Mouse (Mus musculus) heart, postnatal 4 days (tissue): ENCODE measurements at regions not wholly inside any gene's neighbourhood (a gene's known extent, or its start where the extent isn't known, plus 50 kb on each side); places are given as distances from the start of the nearest gene placed in this dataset.

Experiments used
- DNase-seq: peaks from one replicate; pipeline ENCODE4 v3.0.0; 2021

GRCm38 (mm10) chr1:167163486-167163885 lies 121.6 kb downstream of the Uck2 start:
- peak; percentile 27 for DNase-seq

- no peak for DNase-seq
These were observed 122.6 kb downstream of the Uck2 start for GRCm38 (mm10) chr1:167162495-167162894.

GRCm38 (mm10) chr1:167159536-167159935 lies 125.6 kb downstream of the Uck2 start:
- DNase-seq: no peak

DNA sequence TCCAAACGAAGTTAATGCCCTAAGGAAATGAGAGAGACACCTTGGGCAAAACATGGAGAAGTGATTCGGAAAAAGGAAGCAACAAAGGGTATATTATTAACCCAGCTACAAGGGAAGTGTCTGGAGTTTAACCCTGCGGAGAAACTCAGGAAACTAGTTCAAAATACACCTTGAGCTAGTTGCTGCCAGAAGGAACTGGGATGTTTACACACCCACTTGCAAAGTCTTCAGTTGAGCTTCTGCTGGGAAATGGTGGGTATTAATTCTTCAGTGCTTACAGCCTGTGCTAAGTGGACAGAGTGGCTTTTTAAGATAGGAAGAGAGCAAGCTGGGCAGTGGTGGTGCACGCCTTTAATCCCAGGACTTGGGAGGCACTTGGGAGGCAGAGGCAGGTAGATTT lies 132.7 kb downstream of the Uck2 start:
- DNase-seq: no peak

GRCm38 (mm10) chr1:167144335-167144734 lies 140.8 kb downstream of the Uck2 start:
- no peak for DNase-seq

GRCm38 (mm10) chr1:167143797-167144196 lies 141.3 kb downstream of the Uck2 start:
- no peak for DNase-seq
